Mouse (Mus musculus) heart, postnatal 0 days (tissue): ENCODE data around the gene Phf21a. TPM values are rescaled to one million over a fixed set of nuclear protein-coding genes. Genes with fewer than 3 reads are reported as not detected.

ENCODE experiments used
- ATAC-seq: fragments of 200-750 bp; cut with Nextera tagmentation; 2 replicates; pipeline ENCODE4 v1.8.0; 2017; ENCODE audit warnings: low read depth, moderate number of reproducible peaks, moderate library complexity; ENCODE audit not compliant: insufficient read depth
- DNase-seq: peaks from one replicate; pipeline ENCODE4 v3.0.0-alpha.2; 2016; ENCODE audit warnings: low spot score
- H3K27ac ChIP-seq: fragments of 300-500 bp; sonication (generic); 2 replicates; pipeline ENCODE4 v1.5.1; 2014; ENCODE audit warnings: low read depth, mild to moderate bottlenecking
- H3K27me3 ChIP-seq: fragments of 300-500 bp; sonication (generic); 2 replicates; pipeline ENCODE4 v1.6.1; 2014; ENCODE audit warnings: low read length, mixed read lengths; ENCODE audit not compliant: control insufficient read depth, insufficient read depth
- H3K36me3 ChIP-seq: fragments of 300-500 bp; sonication (generic); replicated peaks from 2 replicates; pipeline ENCODE4 v1.6.1; 2014; ENCODE audit warnings: low read length, mixed read lengths; ENCODE audit not compliant: control insufficient read depth, insufficient read depth
- H3K4me1 ChIP-seq: fragments of 300-500 bp; sonication (generic); 2 replicates; pipeline ENCODE4 v1.6.1; 2014; ENCODE audit warnings: antibody characterized with exemption; ENCODE audit not compliant: control insufficient read depth, insufficient read depth
- H3K4me2 ChIP-seq: fragments of 300-500 bp; sonication (generic); 2 replicates; pipeline ENCODE4 v1.6.1; 2014; ENCODE audit warnings: low read depth, mild to moderate bottlenecking, low read length, moderate library complexity
- H3K4me3 ChIP-seq: fragments of 300-500 bp; sonication (generic); 2 replicates; pipeline ENCODE4 v1.5.1; 2014; ENCODE audit warnings: low read depth, low read length
- H3K9ac ChIP-seq: fragments of 300-500 bp; sonication (generic); replicated peaks from 2 replicates; pipeline ENCODE4 v1.6.1; 2014; ENCODE audit warnings: low read depth, low read length, mixed read lengths
- H3K9me3 ChIP-seq: fragments of 300-500 bp; sonication (generic); replicated peaks from 2 replicates; pipeline ENCODE4 v1.6.1; 2016; ENCODE audit warnings: low read length; ENCODE audit not compliant: control insufficient read depth
- CTCF ChIP-seq: IDR thresholded peaks from 2 replicates; pipeline ENCODE4 v1.5.1; 2016; ENCODE audit warnings: antibody characterized with exemption, control low read depth, low read depth
- EP300 ChIP-seq: IDR thresholded peaks from 2 replicates; pipeline ENCODE4 v1.6.1; 2016; ENCODE audit warnings: antibody characterized with exemption, low read depth
- WGBS: fragments of 180-500 bp; shearing (Covaris S2); extraction: QIAGEN DNeasy Blood & Tissue Kit; methylation state at CpG from one replicate; pipeline ENCODE4 v1.1.7; 2014; 5-methylcytosine and 5-hydroxymethylcytosine counted together
- polyA plus RNA-seq: library from polyadenylated mRNA; unstranded; fragments of >200 nt; fragmentation: Nextera tagmentation; extraction: Ambion mirVana; gene quantifications from 2 replicates; pipeline ENCODE4 v1.2.1, GENCODE M21; 2015
- total RNA-seq: library from RNA; depleted of rRNA; stranded (reverse); fragments of >200 nt; gene quantifications from 2 replicates; pipeline ENCODE4 v1.2.3, GENCODE M21; 2014; ENCODE audit warnings: low replicate concordance

Gene Phf21a
- total and polyA plus RNA-seq, 2 experiments from 2014 or later, result 9.9 to 41.0 TPM

DNA sequence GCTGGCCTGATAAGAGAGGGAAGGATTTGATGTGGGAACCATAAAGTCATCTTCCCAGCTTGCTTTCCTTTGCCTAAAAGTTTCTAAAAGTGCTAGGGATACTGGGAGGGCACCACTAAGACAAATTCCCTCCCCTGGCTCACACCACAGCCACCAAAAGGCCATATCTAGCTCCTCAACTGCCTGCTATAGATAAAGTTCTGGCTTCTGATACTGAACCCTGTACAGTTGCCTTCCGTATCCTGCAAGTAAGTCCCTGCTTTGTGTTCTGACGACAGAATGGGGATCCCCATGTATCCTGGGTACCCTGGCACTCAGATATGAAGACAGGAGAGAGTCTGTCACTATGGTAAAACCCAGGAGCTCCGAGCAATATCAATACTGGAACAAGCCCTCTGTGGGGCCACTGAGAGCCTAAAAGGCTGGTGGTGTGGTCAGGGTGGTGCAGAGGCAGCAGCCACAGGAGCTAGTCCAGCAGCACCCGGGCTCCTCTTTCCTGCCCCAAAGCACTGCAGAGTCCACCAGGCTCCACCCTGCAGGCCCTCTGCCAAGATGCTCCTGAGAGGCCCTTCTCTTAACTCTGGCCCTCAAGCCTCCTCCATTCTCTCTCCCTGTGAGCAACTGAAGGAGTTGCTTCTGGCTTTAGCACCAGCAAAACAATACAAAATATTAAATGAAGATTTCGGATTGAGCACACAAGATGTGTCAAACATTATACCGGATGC, 297.5 kb downstream of the Phf21a start:
- WGBS, result 63% methylated on average over 6 of the region's 6 CpGs
- Histone ChIP-seq H3K4me3 (no peak overlapping the region), H3K27me3 (peaks cover 43% of the 10 kb centered on the region), H3K9ac (no peak overlapping the region), H3K4me2 (no peak overlapping the region), H3K27ac (no peak overlapping the region), H3K36me3 (no peaks in the 10 kb centered on the region), H3K4me1 (peaks cover 16% of the 10 kb centered on the region), H3K9me3 (no peaks in the 10 kb centered on the region)
- no peak for TF ChIP-seq CTCF
- TF ChIP-seq EP300, result no peak
- ATAC-seq (no peak), DNase-seq (no peak)

DNA sequence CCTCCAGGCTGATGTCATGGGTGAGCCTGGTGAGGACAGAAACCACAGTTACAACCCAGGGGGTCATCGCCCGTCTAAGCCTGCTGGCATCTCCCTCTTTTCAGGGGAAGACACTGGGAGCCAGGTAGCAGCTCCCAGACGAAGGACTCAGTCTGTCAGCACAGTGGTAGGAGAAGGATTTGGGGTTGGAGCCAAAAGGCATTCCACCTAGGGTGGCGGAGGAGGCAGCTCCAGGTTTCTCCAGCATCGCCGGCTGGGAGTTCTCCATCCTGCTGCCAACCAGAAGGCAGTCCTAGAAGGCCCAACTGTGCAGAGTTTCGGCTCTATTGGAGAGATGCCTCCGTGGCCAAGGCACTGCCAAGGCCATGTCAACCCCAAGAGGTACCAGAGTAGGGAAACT, 298.2 kb downstream of the Phf21a start:
- ATAC-seq (no peak), DNase-seq (no peak)
- Histone ChIP-seq H3K4me2 (no peak overlapping the region), H3K36me3 (no peaks in the 10 kb centered on the region), H3K27me3 (peaks cover 46% of the 10 kb centered on the region), H3K9me3 (no peaks in the 10 kb centered on the region), H3K4me3 (no peak overlapping the region), H3K9ac (no peak overlapping the region), H3K27ac (no peak overlapping the region), H3K4me1 (peaks cover 16% of the 10 kb centered on the region)
- WGBS, result 84% methylated on average over 8 of the region's 8 CpGs
- TF ChIP-seq CTCF (no peak), EP300 (no peak)

DNA sequence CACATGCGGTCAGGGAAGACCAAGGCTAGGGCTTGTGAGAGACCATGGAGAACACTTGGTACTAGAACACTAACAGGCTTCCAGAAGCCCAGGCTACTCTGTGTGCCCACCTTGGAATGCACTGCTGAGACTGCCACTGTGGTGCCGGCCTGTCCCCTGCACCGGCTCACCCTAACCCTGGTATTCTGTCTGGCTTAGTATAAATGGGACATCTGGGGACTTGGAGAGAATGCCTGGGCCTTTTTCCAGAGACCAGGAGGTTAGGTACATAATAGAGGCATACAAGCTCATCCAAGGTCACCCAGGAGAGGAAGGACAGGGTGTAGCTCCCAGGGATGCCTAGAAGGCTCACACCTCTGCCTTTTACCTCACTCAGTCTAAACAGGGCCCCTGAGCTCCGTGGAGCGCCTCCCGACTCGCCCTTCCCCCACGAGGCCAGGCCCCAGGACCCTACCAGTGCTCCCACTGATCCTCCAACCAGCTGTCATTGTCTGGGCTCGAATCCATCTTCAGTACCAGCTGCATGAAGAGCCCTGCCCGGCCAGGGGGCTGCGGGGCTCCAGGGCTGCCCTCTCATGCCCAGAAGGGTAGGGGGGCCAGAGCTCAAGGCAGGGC, 298.9 kb downstream of the Phf21a start:
- H3K4me3 ChIP-seq, result no peak overlapping the region
- no peak overlapping the region for H3K27ac ChIP-seq
- H3K9me3 ChIP-seq, result no peaks in the 10 kb centered on the region
- 33% methylated on average over 11 of the region's 11 CpGs for WGBS
- H3K4me1 ChIP-seq, result peaks cover 16% of the 10 kb centered on the region
- H3K4me2 ChIP-seq, result peak overlapping the region; percentile 44
- H3K9ac ChIP-seq, result no peak overlapping the region
- TF ChIP-seq EP300 (no peak), CTCF (no peak)
- no peak for DNase-seq
- H3K36me3 ChIP-seq, result no peaks in the 10 kb centered on the region
- no peak for ATAC-seq
- H3K27me3 ChIP-seq, result peaks cover 46% of the 10 kb centered on the region

DNA sequence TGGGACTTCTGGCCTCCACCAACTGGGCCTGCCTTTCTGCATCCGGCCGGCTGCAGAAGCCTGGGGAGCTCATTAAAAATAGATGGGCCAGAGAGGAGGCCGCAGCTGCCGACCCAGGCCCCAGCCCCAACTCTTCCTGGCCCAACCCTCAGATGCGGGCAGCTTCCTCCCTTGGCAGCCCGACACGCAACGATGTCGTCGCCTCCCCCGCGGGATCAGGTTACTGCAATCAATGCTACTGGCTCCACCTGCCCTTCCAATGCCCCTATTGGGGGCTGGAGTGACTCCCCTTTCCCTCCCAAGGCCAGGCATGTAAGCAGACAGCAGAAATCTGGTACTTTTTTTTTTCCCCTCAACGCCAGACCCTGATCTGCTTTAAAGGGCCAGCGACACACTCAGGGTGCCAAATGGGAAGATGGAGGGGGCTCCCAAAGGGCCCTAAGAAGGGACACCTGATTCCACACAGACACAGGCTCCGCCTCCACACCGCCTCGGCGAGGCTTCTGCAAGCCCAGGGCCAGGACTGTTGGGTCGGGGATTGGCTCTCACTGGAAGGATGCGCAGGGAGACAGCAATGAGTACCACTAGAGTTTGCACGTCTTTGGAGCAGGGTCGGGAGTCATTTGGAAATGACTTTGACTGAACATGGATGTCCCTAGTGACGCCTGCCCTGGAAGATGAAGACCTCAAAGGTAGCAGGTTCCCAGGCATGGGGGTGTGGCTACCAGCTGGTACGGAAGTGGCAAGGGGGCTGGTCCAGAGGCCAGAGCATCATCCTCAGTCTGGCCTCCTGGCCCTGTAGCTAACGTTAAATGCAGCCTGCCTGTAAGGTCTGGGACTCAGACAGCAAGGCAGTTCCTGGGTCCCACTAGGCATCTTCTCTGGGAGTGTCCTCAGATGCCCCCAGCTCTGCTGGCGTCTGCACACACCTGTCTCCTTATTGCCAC, 299.7 kb downstream of the Phf21a start:
- Histone ChIP-seq H3K4me2 (peak overlapping the region; percentile 44), H3K27ac (no peak overlapping the region), H3K4me1 (peaks cover 16% of the 10 kb centered on the region), H3K9ac (no peak overlapping the region), H3K9me3 (no peaks in the 10 kb centered on the region), H3K4me3 (no peak overlapping the region), H3K36me3 (no peaks in the 10 kb centered on the region), H3K27me3 (peaks cover 46% of the 10 kb centered on the region)
- WGBS, result 7% methylated on average over 26 of the region's 26 CpGs
- no peak for DNase-seq
- TF ChIP-seq EP300, result no peak
- no peak for TF ChIP-seq CTCF
- ATAC-seq, result no peak

DNA sequence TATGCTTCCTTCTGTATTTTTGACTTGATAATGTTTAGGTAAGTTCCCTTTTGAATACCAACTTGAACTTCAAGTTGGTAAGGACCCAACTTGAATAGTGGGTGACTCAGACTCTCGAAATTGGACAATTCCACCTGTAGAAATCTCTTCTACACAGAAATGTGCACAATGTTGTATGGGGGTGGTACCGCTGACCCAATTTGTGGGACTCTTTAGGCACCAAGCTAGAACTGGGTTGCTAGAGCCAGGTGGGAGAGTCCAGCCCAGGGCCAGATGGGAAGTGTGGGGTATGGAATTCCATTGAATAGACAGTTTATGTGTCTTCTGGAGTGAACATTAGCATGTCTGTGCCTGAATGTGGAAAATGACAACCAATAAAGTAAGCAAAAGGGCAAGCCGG, 302.6 kb downstream of the Phf21a start:
- Histone ChIP-seq H3K27ac (no peak overlapping the region), H3K4me1 (peaks cover 6% of the 10 kb centered on the region), H3K36me3 (no peaks in the 10 kb centered on the region), H3K9ac (no peak overlapping the region), H3K27me3 (peaks cover 33% of the 10 kb centered on the region), H3K9me3 (no peaks in the 10 kb centered on the region), H3K4me2 (no peak overlapping the region), H3K4me3 (no peak overlapping the region)
- ATAC-seq (no peak), DNase-seq (no peak)
- 76% methylated on average over 3 of the region's 3 CpGs for WGBS
- TF ChIP-seq EP300 (no peak), CTCF (no peak)
